Mouse (Mus musculus): Measurements from ENCODE around the gene Serpina3n. TPM values are rescaled to one million over a fixed set of nuclear protein-coding genes. Genes with fewer than 3 reads are reported as not detected.

The Serpina3n gene
- polyA plus RNA-seq, 1 experiment from 2014 or later: not detected

DNA sequence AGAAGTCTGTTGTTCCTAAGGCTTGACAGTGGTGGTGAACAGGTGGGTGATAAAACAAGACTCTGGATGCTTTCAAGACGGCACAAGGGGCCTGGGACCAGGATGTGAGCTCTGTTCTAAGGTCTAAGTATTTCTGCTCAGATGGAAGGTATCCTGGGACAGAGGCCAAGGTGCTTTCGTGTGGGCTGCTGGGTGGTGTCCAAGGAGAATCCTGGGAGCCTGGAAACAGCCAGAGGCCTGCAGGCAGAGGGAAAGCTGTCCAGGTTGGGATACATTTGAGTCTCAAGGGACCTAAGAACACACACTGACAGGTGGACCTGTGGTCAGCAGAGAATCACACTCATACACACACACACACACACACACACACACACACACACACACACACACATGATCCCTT, 8.0 kb downstream of the Serpina3n start:
- Histone ChIP-seq H3K36me3 (no peaks in the 10 kb centered on the region), H3K4me1 (peaks cover 12% of the 10 kb centered on the region; the same call in 1 of the 2 replicates), H3K27ac (no peak overlapping the region), H3K4me2 (no peak overlapping the region), H3K9ac (no peak overlapping the region), H3K9me3 (replicated peaks) (no peaks in the 10 kb centered on the region), H3K27me3 (no peaks in the 10 kb centered on the region), H3K4me3 (replicated peaks) (no peak overlapping the region)
- no peak for ATAC-seq (replicated peaks; ENCODE audit: low FRiP score)
- WGBS: 58% methylated on average over 2 of the region's 2 CpGs

DNA sequence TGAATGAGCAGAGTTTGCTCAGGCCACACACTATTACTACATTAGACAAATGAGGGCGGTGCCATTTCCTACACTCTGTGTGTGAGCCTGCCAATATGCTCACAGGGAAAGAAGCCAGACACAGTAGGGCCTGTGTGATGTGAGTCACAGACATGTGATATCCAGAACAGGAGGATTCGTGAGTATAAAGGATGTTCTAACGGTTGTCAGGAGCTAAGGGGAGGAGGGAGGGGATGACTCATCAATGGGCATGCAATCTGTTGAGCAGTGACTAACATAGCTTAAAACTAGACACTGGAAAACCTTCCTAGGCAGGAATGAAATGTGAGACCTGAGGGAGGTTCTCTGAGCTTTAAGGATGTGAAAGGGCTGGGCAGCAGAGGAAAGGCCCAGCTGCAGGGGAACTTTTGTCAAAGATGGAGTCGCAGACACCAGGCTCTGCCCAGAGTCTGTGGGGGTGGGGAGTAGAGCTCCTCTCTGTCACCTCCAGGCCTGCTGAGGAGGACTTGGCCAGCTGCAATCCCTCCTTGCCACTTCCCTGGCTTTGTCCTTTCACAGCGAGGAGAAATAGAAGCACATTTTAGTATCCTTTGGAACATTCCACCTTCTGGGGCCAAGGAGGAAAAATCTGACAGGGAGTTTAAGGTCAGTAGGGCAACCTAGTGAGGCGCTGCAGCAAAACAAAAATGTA, 9.2 kb downstream of the Serpina3n start:
- H3K4me2 ChIP-seq: no peak overlapping the region
- no peaks in the 10 kb centered on the region for H3K27me3 ChIP-seq
- H3K36me3 ChIP-seq: no peaks in the 10 kb centered on the region
- 25% methylated on average over 6 of the region's 6 CpGs for WGBS
- no peak overlapping the region for H3K4me3 ChIP-seq (replicated peaks)
- peak; percentile 45 for ATAC-seq (replicated peaks; ENCODE audit: low FRiP score)
- peaks cover 12% of the 10 kb centered on the region; the same call in 1 of the 2 replicates for H3K4me1 ChIP-seq
- H3K9me3 ChIP-seq (replicated peaks): no peaks in the 10 kb centered on the region
- H3K27ac ChIP-seq: peak overlapping the region; percentile 51; the same call in 1 of the 2 replicates
- H3K9ac ChIP-seq: no peak overlapping the region

DNA sequence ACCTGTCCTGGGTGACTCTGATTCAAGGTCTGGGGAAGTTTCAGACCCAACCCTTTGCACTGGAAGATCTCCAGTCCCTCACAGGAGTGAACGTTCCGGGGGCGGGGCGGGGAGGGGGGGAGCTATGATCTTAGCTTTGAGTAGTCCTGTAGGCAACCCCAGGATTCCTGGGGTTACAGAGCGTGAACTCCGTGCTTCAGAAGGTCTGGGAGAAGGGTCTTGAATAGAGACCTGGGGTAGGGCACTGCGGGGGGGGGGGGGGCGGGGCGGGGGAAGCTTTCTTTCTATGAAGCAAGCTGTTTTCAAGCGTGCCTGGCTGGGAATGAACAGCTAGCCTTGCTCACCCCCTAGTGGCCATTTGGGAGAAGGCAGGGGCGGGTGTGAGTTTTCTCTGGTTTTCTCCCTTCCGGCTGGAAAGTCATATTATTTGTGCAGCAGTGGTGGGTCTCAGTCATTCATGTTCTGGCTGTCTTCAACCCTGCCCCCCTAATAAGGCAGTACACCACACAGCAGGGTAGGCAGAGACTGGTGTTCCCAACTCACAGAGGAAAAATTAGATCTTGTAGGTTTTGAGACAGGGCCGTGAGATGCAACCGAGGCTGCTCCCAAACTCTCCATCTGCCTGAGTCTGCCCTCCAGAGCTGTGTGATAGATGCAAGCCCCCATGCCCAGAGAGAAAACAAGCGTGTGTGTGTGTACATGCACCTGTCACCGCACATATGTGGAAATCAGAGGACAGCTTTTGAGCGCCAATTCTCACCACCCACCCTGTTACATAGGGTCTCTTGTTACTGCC, 12.0 kb downstream of the Serpina3n start:
- peak overlapping the region; percentile 21 for H3K4me3 ChIP-seq (replicated peaks)
- H3K27me3 ChIP-seq: no peaks in the 10 kb centered on the region
- no peaks in the 10 kb centered on the region for H3K36me3 ChIP-seq
- 19% methylated on average over 15 of the region's 17 CpGs for WGBS
- H3K4me2 ChIP-seq: peak overlapping the region; percentile 52
- H3K9ac ChIP-seq: no peak overlapping the region
- no peak overlapping the region for H3K27ac ChIP-seq
- peak; percentile 34; the same call in 1 of the 2 replicates for ATAC-seq (replicated peaks; ENCODE audit: low FRiP score)
- peaks cover 20% of the 10 kb centered on the region for H3K4me1 ChIP-seq
- no peaks in the 10 kb centered on the region for H3K9me3 ChIP-seq (replicated peaks)

DNA sequence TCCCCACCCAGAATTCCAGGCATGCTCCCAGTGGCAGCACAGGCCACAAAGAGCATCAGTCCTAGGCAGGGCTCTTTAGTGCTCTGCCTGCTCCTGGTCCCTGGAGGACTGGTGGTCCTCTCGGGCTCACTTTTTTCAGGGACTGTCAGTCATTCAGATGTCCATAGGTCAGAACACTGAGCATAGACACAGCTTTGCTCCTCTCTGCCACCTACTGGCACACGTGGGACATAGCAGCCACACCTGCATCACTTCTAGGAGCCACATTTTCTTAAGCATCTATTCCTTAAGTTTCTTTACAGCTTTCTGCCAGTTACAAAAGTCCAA, 12.6 kb downstream of the Serpina3n start:
- peak; percentile 18; the same call in 1 of the 2 replicates for ATAC-seq (replicated peaks; ENCODE audit: low FRiP score)
- no peak overlapping the region for H3K4me2 ChIP-seq
- no peaks in the 10 kb centered on the region for H3K36me3 ChIP-seq
- H3K9me3 ChIP-seq (replicated peaks): no peaks in the 10 kb centered on the region
- no peak overlapping the region for H3K4me3 ChIP-seq (replicated peaks)
- WGBS: 19% methylated on average over 2 of the region's 2 CpGs
- no peak overlapping the region for H3K27ac ChIP-seq
- no peaks in the 10 kb centered on the region for H3K27me3 ChIP-seq
- peaks cover 20% of the 10 kb centered on the region for H3K4me1 ChIP-seq
- H3K9ac ChIP-seq: no peak overlapping the region

DNA sequence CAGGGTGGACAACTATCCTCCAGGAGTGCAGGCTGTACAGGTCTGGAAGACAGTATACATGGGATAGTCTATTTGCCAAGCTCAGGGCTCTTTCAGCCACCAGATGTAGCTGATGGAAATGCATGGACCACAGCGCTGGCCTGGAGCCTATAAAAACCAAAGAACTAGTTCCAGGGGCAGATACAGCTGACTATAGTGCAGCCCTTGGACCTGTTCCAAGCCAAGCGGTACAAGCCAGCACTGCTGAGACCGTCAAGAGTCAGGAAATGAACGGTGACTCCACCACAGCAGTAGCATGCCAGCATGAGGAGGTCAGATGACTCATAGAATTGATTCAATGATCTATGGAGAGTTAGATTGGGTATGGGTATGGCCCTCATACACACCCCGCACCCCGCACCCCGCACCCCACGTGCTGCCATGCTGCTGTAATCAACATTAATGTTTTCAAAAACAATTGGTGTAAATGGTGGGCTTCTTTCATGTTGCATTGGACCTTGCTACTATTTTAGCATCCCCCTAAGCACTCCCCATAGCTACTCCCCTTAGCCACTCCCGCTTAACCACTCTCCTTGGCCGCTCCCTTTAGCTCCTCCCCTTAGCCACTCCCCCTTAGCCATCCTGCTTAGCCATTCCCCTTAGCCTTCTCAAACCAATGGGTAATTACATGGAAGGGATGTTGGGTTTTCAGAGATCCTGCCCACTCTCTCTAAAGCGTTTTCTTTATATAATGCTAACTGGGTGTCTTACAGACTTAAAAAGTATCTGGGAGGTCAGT, 16.3 kb downstream of the Serpina3n start:
- Histone ChIP-seq H3K9me3 (replicated peaks) (no peaks in the 10 kb centered on the region), H3K27ac (no peak overlapping the region), H3K4me3 (replicated peaks) (no peak overlapping the region), H3K4me2 (no peak overlapping the region), H3K9ac (no peak overlapping the region), H3K4me1 (peaks cover 10% of the 10 kb centered on the region; the same call in 1 of the 2 replicates), H3K27me3 (peaks cover 6% of the 10 kb centered on the region), H3K36me3 (no peaks in the 10 kb centered on the region)
- peak; percentile 45 for ATAC-seq (replicated peaks; ENCODE audit: low FRiP score)
- 54% methylated on average over 11 of the region's 11 CpGs for WGBS

DNA sequence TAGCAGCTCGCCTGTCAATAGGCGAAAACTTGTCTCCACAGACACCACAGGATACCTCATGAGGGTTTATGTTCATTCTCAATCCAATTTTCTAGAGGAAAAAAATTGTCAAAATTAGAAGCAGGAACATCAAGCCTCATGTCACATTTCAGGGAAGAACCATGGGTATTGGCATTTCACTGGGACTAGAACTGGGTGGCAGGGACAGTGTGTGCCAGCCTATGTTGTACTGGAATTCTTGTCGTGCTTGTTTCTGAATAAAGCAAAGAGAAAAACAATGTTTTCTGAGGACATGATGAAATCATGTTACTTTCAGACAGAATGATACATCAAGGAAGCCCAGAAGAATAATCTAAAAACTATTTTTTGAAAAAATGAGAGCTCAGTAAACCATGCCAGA, 19.1 kb downstream of the Serpina3n start:
- Histone ChIP-seq H3K27me3 (peaks cover 6% of the 10 kb centered on the region), H3K4me1 (peaks cover 8% of the 10 kb centered on the region; the same call in 1 of the 2 replicates), H3K4me2 (no peak overlapping the region), H3K9me3 (replicated peaks) (no peaks in the 10 kb centered on the region), H3K27ac (no peak overlapping the region), H3K4me3 (replicated peaks) (no peak overlapping the region), H3K9ac (no peak overlapping the region), H3K36me3 (no peaks in the 10 kb centered on the region)
- WGBS: 78% methylated on average over 3 of the region's 3 CpGs
- no peak for ATAC-seq (replicated peaks; ENCODE audit: low FRiP score)

DNA sequence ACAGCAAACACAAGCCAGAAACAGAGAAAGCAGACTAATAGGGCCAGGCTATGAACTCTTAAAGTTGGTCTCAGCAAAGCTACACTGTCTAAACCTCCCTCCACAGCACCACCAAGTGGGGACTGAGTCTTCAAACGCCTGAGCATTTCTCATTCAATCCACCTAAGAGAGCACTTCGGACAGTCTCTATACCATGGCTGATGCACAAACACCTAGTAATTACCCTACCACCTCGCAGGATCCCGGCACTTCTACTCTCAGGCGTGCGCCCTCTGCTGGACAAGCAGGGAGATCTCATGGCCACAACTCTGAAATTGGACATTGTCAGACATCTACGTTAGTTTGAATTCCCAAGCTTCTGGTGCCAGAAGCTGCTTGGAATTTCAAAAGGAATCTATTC, 20.4 kb downstream of the Serpina3n start:
- Histone ChIP-seq H3K9me3 (replicated peaks) (no peaks in the 10 kb centered on the region), H3K4me2 (no peak overlapping the region), H3K4me3 (replicated peaks) (no peak overlapping the region), H3K36me3 (no peaks in the 10 kb centered on the region), H3K9ac (no peak overlapping the region), H3K27ac (no peak overlapping the region), H3K4me1 (peaks cover 8% of the 10 kb centered on the region; the same call in 1 of the 2 replicates), H3K27me3 (peaks cover 6% of the 10 kb centered on the region)
- peak; percentile 47 for ATAC-seq (replicated peaks; ENCODE audit: low FRiP score)
- WGBS: 4% methylated on average over 7 of the region's 7 CpGs

DNA sequence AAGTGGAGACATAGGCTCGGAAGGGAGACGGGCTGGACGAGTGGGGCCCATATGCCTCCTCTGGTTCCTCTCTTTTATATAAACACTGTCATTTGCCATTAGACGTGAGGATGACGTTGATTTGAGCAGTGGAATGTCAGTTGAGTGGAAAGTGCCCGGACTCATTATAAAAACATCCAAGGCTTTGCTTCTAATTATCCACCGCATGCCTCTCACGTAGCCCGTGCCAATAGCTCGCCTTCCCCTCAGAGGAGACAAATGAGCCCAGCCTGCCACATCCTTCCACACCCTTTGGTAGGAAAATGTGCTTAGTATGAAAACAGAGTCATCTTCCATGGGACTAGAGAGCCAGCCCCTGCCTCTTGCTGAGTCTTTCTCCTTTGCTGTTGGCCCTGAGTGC, 24.8 kb downstream of the Serpina3n start:
- Histone ChIP-seq H3K9me3 (replicated peaks) (no peaks in the 10 kb centered on the region), H3K4me2 (no peak overlapping the region), H3K4me3 (replicated peaks) (no peak overlapping the region), H3K27me3 (no peaks in the 10 kb centered on the region; the same call in 1 of the 2 replicates), H3K4me1 (0 out of 2 replicates have a peak, but pooled peaks cover 3% of the 10 kb centered on the region), H3K36me3 (no peaks in the 10 kb centered on the region), H3K27ac (no peak overlapping the region), H3K9ac (no peak overlapping the region)
- WGBS: 64% methylated on average over 10 of the region's 10 CpGs
- ATAC-seq (replicated peaks; ENCODE audit: low FRiP score): no peak

DNA sequence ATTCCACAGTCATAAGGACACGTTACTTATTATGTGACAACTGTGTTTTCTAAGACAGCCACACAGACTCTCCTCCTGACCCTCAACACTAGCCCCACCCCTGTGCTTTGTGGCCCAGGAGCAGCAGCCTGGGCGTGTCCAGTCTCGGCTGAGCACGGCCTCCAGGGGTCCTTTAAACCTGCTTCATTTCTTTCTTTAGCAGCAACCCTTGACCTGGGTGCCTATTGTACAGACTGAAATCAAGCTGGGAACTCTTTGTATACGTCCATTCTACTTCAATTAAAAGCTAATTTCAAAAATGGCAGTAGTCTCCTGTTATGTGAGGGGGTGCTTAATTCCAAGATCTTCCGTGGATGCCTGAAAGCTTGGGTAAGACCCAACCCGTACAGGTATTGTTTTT, 26.7 kb downstream of the Serpina3n start:
- no peak overlapping the region for H3K27ac ChIP-seq
- H3K4me1 ChIP-seq: 0 out of 2 replicates have a peak, but pooled peaks cover 3% of the 10 kb centered on the region
- no peak overlapping the region for H3K4me3 ChIP-seq (replicated peaks)
- no peak overlapping the region for H3K4me2 ChIP-seq
- WGBS: 45% methylated on average over 7 of the region's 7 CpGs
- no peak for ATAC-seq (replicated peaks; ENCODE audit: low FRiP score)
- no peaks in the 10 kb centered on the region for H3K27me3 ChIP-seq
- no peak overlapping the region for H3K9ac ChIP-seq
- no peaks in the 10 kb centered on the region for H3K36me3 ChIP-seq
- H3K9me3 ChIP-seq (replicated peaks): no peaks in the 10 kb centered on the region

DNA sequence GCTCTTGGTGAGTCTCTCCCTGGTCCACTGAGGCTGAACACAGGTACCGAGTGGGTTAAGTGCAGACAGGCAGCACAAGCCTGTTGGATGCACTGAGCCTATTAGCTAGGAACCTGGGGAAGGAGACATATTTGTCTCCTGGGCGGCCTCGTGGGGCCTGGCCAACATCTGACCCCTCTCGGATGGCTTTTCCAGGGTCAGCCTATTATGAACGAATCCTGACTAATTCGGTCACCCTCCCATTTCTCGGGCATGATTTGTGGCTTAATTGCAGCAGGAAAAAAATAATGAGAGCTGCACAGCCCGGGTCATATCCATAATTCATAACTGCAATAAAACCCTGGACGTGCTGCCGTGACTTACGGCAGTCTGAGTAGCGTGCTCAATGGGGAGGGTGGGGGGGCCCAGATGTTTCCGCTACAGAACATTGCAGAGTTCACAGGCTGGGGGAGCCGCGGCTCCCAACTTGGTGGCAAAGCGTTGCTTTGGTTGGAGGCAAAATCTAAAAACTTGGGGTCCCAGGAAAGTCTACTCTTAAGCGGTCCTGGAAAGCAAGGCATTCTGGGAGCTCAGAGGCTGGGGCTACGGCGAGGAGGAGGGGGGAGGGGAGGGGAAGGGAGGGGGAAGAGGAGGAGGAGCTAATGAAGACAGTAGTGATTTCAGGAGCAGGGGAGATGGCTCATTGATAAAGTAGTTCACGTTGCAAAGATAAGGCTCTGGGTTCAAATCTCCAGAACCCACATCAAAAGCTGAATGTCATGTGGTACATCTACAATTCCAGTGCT, 27.6 kb downstream of the Serpina3n start:
- H3K9ac ChIP-seq: no peak overlapping the region

DNA sequence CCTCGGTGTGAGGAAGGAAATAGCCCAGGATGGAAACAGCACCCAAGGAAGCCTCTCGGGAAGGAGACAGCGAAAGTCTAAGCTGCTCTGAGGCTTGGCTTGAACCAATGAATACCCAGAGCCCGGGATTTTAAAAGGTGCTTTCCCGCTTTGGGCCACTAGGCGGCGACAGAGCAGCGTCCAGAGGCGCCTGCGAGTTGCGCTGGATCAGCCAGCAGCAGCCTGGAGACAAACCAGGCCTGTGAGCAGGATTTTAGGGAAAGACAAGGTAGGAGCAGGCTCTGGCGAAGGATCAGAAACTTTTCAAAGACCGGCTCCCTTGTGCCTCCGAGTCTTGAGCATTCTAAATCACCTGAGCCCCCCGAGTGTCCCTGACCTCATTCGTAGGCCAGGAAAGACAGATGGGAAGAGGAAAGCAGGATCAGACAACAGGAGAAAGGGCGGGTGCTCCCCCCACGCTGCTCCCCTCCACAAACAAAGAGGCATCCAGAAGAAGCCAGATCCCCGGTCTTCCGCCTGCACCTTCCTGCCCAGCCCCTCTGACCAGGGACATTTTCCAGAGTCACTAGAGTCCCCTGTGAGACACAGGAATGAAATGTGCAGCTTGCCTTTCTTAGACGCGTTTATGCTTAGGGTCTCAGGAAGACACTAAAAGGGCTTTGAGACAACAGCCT, 33.7 kb downstream of the Serpina3n start:
- Histone ChIP-seq H3K36me3 (no peaks in the 10 kb centered on the region), H3K9me3 (replicated peaks) (no peaks in the 10 kb centered on the region), H3K27me3 (peaks cover 15% of the 10 kb centered on the region; the same call in 1 of the 2 replicates), H3K4me3 (replicated peaks) (no peak overlapping the region), H3K4me1 (peaks cover 5% of the 10 kb centered on the region; the same call in 1 of the 2 replicates), H3K4me2 (no peak overlapping the region), H3K27ac (no peak overlapping the region), H3K9ac (no peak overlapping the region)
- whole genome bisulfite sequencing: 11% methylated on average over 22 of the region's 22 CpGs
- peak; percentile 66; the same call in 1 of the 2 replicates for ATAC-seq (replicated peaks; ENCODE audit: low FRiP score)

More for the DNA sequence above, 27.6 kb downstream of the Serpina3n start:
- 0 out of 2 replicates have a peak, but pooled peaks cover 5% of the 10 kb centered on the region for H3K27me3 ChIP-seq
- 0 out of 2 replicates have a peak, but pooled peaks cover 3% of the 10 kb centered on the region for H3K4me1 ChIP-seq
- H3K4me2 ChIP-seq: peak overlapping the region; percentile 36
- ATAC-seq (replicated peaks; ENCODE audit: low FRiP score): peak; percentile 45; the same call in 1 of the 2 replicates
- 47% methylated on average over 20 of the region's 20 CpGs for WGBS
- H3K27ac ChIP-seq: no peak overlapping the region
- no peak overlapping the region for H3K4me3 ChIP-seq (replicated peaks)
- H3K36me3 ChIP-seq: no peaks in the 10 kb centered on the region
- no peaks in the 10 kb centered on the region for H3K9me3 ChIP-seq (replicated peaks)
